22 mouse cellular contexts compared by ENCODE assay signal in the genomic region with DNA sequence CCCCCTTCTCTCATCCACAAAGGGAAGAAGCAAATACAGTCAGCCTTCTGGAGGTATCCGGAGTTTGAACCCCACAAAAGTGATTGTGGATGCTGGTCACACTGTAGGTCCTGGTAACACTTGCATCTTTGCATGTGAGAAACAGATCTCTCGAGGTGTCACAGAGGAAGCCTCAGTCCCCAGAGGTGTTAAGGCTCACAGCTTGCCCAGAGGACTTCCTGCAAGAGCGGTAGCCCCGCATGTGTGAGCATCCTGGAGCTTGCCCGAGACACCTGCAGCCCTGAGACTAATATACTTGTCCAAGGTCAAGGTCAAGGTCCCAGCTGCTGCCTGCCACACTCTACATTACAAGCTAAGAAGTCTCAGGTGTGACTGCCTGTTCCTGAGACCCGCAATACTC. TPM values are rescaled to one million over a fixed set of nuclear protein-coding genes. Genes with fewer than 3 reads are reported as not detected.
A peak's percentile ranks its signal among the peaks of the same experiment; 100 is the strongest.
DNase-seq lines count a peak whose midpoint lies in the region; ATAC-seq and TF ChIP-seq lines count a peak whose summit lies in the region.
"Had no signal": no experiment of that assay in that cellular context is flagged by ENCODE, and none has a peak within 500 bp of the region (broad histone marks: within the 10 kb centered on the region; RNA-seq: fewer than 3 reads in every experiment).

No protein-coding gene starts in this region.

- no peaks in the 10 kb centered on the region for H3K36me3 ChIP-seq in neural tube, embryonic 13.5 days
- H3K36me3 ChIP-seq in midbrain, embryonic 15.5 days (replicated peaks) = no peaks in the 10 kb centered on the region
- H3K36me3 ChIP-seq in splenic B cell, adult 2 months (ENCODE audit: control insufficient read depth, insufficient read depth, low read length, poor library complexity, severe bottlenecking) = no peaks in the 10 kb centered on the region
- H3K36me3 ChIP-seq: embryonic facial prominence, embryonic 15.5 days; liver, embryonic 13.5 days had no signal

- ATAC-seq in neural tube, embryonic 13.5 days (ENCODE audit: low read depth) = no peak
- ATAC-seq in midbrain, embryonic 15.5 days (replicated peaks) = no peak; the same call in 1 of the 2 replicates
- no peak for ATAC-seq in megakaryocyte progenitor cell, adult 5-6 weeks (replicated peaks; ENCODE audit: poor library complexity)

- peaks cover 34% of the 10 kb centered on the region for H3K4me1 ChIP-seq in neural tube, embryonic 13.5 days (replicated peaks)
- 0 out of 2 replicates have a peak, but pooled peaks cover 7% of the 10 kb centered on the region for H3K4me1 ChIP-seq in midbrain, embryonic 15.5 days

- H3K4me2 ChIP-seq in neural tube, embryonic 13.5 days = no peak overlapping the region
- H3K4me2 ChIP-seq in midbrain, embryonic 15.5 days = no peak overlapping the region
- H3K4me2 ChIP-seq: embryonic facial prominence, embryonic 15.5 days; heart, embryonic 11.5 days; liver, embryonic 13.5 days had no signal

- intact Hi-C loops in gastrocnemius, adult 2 months (cut with DNase I) = no loop called here

- no peak for DNase-seq in gastrocnemius, adult 2 months
- no peak for DNase-seq in gastrocnemius, postnatal 25 days
- no peak for DNase-seq in neural tube, embryonic 10.5 days (ENCODE audit: extremely low spot score, low spot score)
- DNase-seq in splenic B cell, adult 2 months (ENCODE audit: low read depth, low spot score) = peak; percentile 19
- no peak for DNase-seq in urinary bladder, postnatal 14 days (ENCODE audit: low spot score)
- DNase-seq: cerebellum, adult 11 months; gastrocnemius, postnatal 10 days; heart, postnatal 4 days; kidney, adult 2 months; kidney, postnatal 25 days; liver, embryonic 13.5 days had no signal

- no peak overlapping the region for H3K4me3 ChIP-seq in gastrocnemius, adult 2 months
- no peak overlapping the region for H3K4me3 ChIP-seq in neural tube, embryonic 13.5 days
- no peak overlapping the region for H3K4me3 ChIP-seq in midbrain, embryonic 15.5 days
- H3K4me3 ChIP-seq: embryonic facial prominence, embryonic 15.5 days; liver, embryonic 13.5 days had no signal

- 73% methylated on average over 6 of the region's 6 CpGs for WGBS in neural tube, embryonic 13.5 days
- 84% methylated on average over 6 of the region's 6 CpGs for WGBS in midbrain, embryonic 15.5 days

- no peaks in the 10 kb centered on the region for H3K27me3 ChIP-seq in neural tube, embryonic 13.5 days
- H3K27me3 ChIP-seq in midbrain, embryonic 15.5 days (replicated peaks) = no peaks in the 10 kb centered on the region
- no peaks in the 10 kb centered on the region for H3K27me3 ChIP-seq in splenic B cell, adult 2 months (ENCODE audit: control insufficient read depth, insufficient read depth, low read length, poor library complexity, severe bottlenecking)
- H3K27me3 ChIP-seq: embryonic facial prominence, embryonic 15.5 days; liver, embryonic 13.5 days had no signal

- no peaks in the 10 kb centered on the region for H3K9me3 ChIP-seq in neural tube, embryonic 13.5 days
- H3K9me3 ChIP-seq in midbrain, embryonic 15.5 days = no peaks in the 10 kb centered on the region
- H3K9me3 ChIP-seq: embryonic facial prominence, embryonic 15.5 days; liver, embryonic 13.5 days had no signal

- no peak for TF ChIP-seq CTCF in gastrocnemius, adult 2 months (IDR thresholded peaks at IDR 0.05)

- H3K27ac ChIP-seq in gastrocnemius, adult 2 months = peak overlapping the region; percentile 86
- peak overlapping the region; percentile 67 for H3K27ac ChIP-seq in neural tube, embryonic 13.5 days (replicated peaks)
- H3K27ac ChIP-seq in midbrain, embryonic 15.5 days = peak overlapping the region; percentile 26; the same call in 1 of the 2 replicates
- H3K27ac ChIP-seq: embryonic facial prominence, embryonic 15.5 days; liver, embryonic 13.5 days had no signal

- H3K9ac ChIP-seq in neural tube, embryonic 13.5 days = no peak overlapping the region
- no peak overlapping the region for H3K9ac ChIP-seq in midbrain, embryonic 15.5 days
- H3K9ac ChIP-seq: embryonic facial prominence, embryonic 15.5 days; forebrain, postnatal 0 days; liver, embryonic 13.5 days had no signal

RNA-seq across cellular contexts. Expression of gene Tspan15, which starts 36.1 kb away (rescaled TPM):
- total RNA-seq in gastrocnemius, adult 2 months (2021) = 1 to 10 TPM; 3.5 to 6.0 TPM
- total RNA-seq in gastrocnemius, postnatal 25 days (2021) = 1 to 10 TPM; 4.0 to 5.2 TPM
- polyA plus RNA-seq in neural tube, embryonic 13.5 days (2015; fragmentation: Nextera tagmentation; extraction: Ambion mirVana) = 19.5 and 22.2 TPM in 2 replicates
- 21.1 and 23.4 TPM in 2 replicates for polyA plus RNA-seq in midbrain, embryonic 15.5 days (2015; fragmentation: Nextera tagmentation; extraction: Ambion mirVana)
- total RNA-seq in megakaryocyte progenitor cell, adult 5-6 weeks (2015) = 0.15 and 0.49 TPM in 2 replicates
- 0.21 TPM in 1 of 2 replicates, not detected in the other for total RNA-seq in megakaryocyte progenitor cell, adult 5-6 weeks (2017)

RNA-seq across cellular contexts. Expression of gene Fam241b, which starts 51.2 kb away (rescaled TPM):
- 1 to 10 TPM in 1 of 2 experiments, under 1 TPM in 1; 0.99 to 1.2 TPM for total RNA-seq in gastrocnemius, adult 2 months (2021)
- under 1 TPM; 0.41 to 0.59 TPM for total RNA-seq in gastrocnemius, postnatal 25 days (2021)
- polyA plus RNA-seq in neural tube, embryonic 13.5 days (2015; fragmentation: Nextera tagmentation; extraction: Ambion mirVana) = 91.9 and 93.1 TPM in 2 replicates
- 194 and 204 TPM in 2 replicates for polyA plus RNA-seq in midbrain, embryonic 15.5 days (2015; fragmentation: Nextera tagmentation; extraction: Ambion mirVana)
- total RNA-seq in megakaryocyte progenitor cell, adult 5-6 weeks (2015) = not detected in 2 replicates
- total RNA-seq in megakaryocyte progenitor cell, adult 5-6 weeks (2017) = not detected in 2 replicates
- total RNA-seq: neutrophil, adult 5-6 weeks had no signal

RNA-seq across cellular contexts. Expression of gene Tacr2, which starts 57.3 kb away (rescaled TPM):
- total RNA-seq in gastrocnemius, adult 2 months (2021) = not detected
- total RNA-seq in gastrocnemius, postnatal 25 days (2021) = not detected
- 0.25 TPM in 1 of 2 replicates, not detected in the other for polyA plus RNA-seq in neural tube, embryonic 13.5 days (2015; fragmentation: Nextera tagmentation; extraction: Ambion mirVana)
- polyA plus RNA-seq in midbrain, embryonic 15.5 days (2015; fragmentation: Nextera tagmentation; extraction: Ambion mirVana) = not detected in 2 replicates
- total RNA-seq in megakaryocyte progenitor cell, adult 5-6 weeks (2015) = not detected in 2 replicates
- not detected in 2 replicates for total RNA-seq in megakaryocyte progenitor cell, adult 5-6 weeks (2017)
- total RNA-seq: forebrain, postnatal 0 days; gastrocnemius, postnatal 10 days; heart, postnatal 4 days; layer of hippocampus, postnatal 36 days; megakaryocyte-erythroid progenitor cell, adult 5-6 weeks; MEL; neutrophil, adult 5-6 weeks had no signal
- polyA plus RNA-seq: embryonic facial prominence, embryonic 15.5 days; forebrain, postnatal 0 days; heart, embryonic 11.5 days; kidney, adult 2 months; limb, embryonic 11.5 days; liver, embryonic 13.5 days had no signal

Comparison
In these comparisons a context has a peak if more than half of its experiments do, and no peak if none do; other contexts are left out.
1. H3K27ac ChIP-seq: peak in every context shown above with its lines; median percentile 86 in gastrocnemius, adult 2 months; 67 in neural tube, embryonic 13.5 days; 26 in midbrain, embryonic 15.5 days.